Mouse (Mus musculus): Measurements from ENCODE around the gene Mrps7. TPM values are rescaled to one million over a fixed set of nuclear protein-coding genes. Genes with fewer than 3 reads are reported as not detected.
A peak's percentile ranks its signal among the peaks of the same experiment; 100 is the strongest.
"Not testable (repeated sequence)": the region's sequence is repeated elsewhere in the genome, so short reads cannot be mapped to it uniquely, and the experiment has no call there.

The Mrps7 gene
- total RNA-seq, 2 experiments from 2014 or later, result 67.0 to 69.9 TPM

GRCm38 (mm10) chr11:115642705-115643104 lies 39.0 kb downstream of the Mrps7 start:
- no peak for DNase-seq
- intact Hi-C loops (cut with DNase I), result no loop called here

GRCm38 (mm10) chr11:115643265-115643664 lies 39.5 kb downstream of the Mrps7 start:
- DNase-seq, result no peak

GRCm38 (mm10) chr11:115644308-115644707 lies 40.6 kb downstream of the Mrps7 start:
- DNase-seq, result no peak
- intact Hi-C loops (cut with DNase I), result no loop called here

More at GRCm38 (mm10) chr11:115643265-115643664, 39.5 kb downstream of the Mrps7 start:
- intact Hi-C loops (cut with DNase I), result no loop called here

GRCm38 (mm10) chr11:115645498-115645897 lies 41.8 kb downstream of the Mrps7 start:
- not testable (repeated sequence) for DNase-seq
- intact Hi-C loops (cut with DNase I), result loop anchor here (5.0 kb wide), 1 partner anchor 167 kb away; the partner anchor contains the start of genes Caskin2 and Tsen54

GRCm38 (mm10) chr11:115646439-115646838 lies 42.7 kb downstream of the Mrps7 start:
- no peak for DNase-seq
- intact Hi-C loops (cut with DNase I), result loop anchor here (5.0 kb wide), 1 partner anchor 166 kb away; the partner anchor contains the start of genes Caskin2 and Tsen54

- intact Hi-C loops (cut with DNase I), result loop anchor here (1.0 to 5.0 kb wide), 2 partner anchors 67 to 165 kb away; partner anchors contain the start of genes Caskin2 and Tsen54
- peak; percentile 68 to 78 for DNase-seq
Measured at GRCm38 (mm10) chr11:115647459-115647858, 43.7 kb downstream of the Mrps7 start.

GRCm38 (mm10) chr11:115649706-115650105 lies 46.0 kb downstream of the Mrps7 start:
- intact Hi-C loops (cut with DNase I), result loop anchor here (5.0 kb wide), 1 partner anchor 163 kb away; the partner anchor contains the start of genes Caskin2 and Tsen54
- no peak for DNase-seq

- no peak for DNase-seq
- intact Hi-C loops (cut with DNase I), result no loop called here
Measured at GRCm38 (mm10) chr11:115651680-115652079, 48.0 kb downstream of the Mrps7 start.

GRCm38 (mm10) chr11:115653194-115653593 lies 49.5 kb downstream of the Mrps7 start:
- intact Hi-C loops (cut with DNase I), result no loop called here
- DNase-seq, result no peak

- no peak for DNase-seq
- intact Hi-C loops (cut with DNase I), result no loop called here
Measured at GRCm38 (mm10) chr11:115654128-115654527, 50.4 kb downstream of the Mrps7 start.

Other genes with a start within 250 kb of the Mrps7 start
- 1 to 10 TPM; 5.2 to 6.6 TPM for gene Hid1, start 236.2 kb upstream of the Mrps7 start, total RNA-seq (2021)
- 1 to 10 TPM; 8.7 to 9.9 TPM for gene Cdr2l, start 222.0 kb upstream of the Mrps7 start, total RNA-seq (2021)
- 100 to 1,000 TPM; 128 to 140 TPM for gene Mrpl58, start 200.2 kb upstream of the Mrps7 start, total RNA-seq (2021)
- gene Atp5h, start 184.0 kb upstream of the Mrps7 start, total RNA-seq (2021), result 1,000 to 10,000 TPM; 2,066 to 2,137 TPM
- 10 to 100 TPM; 22.2 to 25.2 TPM for gene Kctd2, start 183.8 kb upstream of the Mrps7 start, total RNA-seq (2021)
- under 1 TPM in 1 of 2 experiments, not detected in 1; 0.29 TPM for gene Trim80, start 163.4 kb upstream of the Mrps7 start, total RNA-seq (2021)
- gene Slc16a5, start 141.5 kb upstream of the Mrps7 start, total RNA-seq (2021), result 1 to 10 TPM in 1 of 2 experiments, not detected in 1; 5.1 TPM
- 1 to 10 TPM; 1.3 to 1.7 TPM for gene Armc7, start 128.3 kb upstream of the Mrps7 start, total RNA-seq (2021)
- gene Nt5c, start 112.1 kb upstream of the Mrps7 start, total RNA-seq (2021), result 10 to 100 TPM; 15.2 to 17.3 TPM
- gene Jpt1, start 89.5 kb upstream of the Mrps7 start, total RNA-seq (2021), result 100 to 1,000 TPM; 159 to 196 TPM
- 100 to 1,000 TPM; 165 to 189 TPM for gene Sumo2, start 67.6 kb upstream of the Mrps7 start, total RNA-seq (2021)
- 10 to 100 TPM; 20.9 to 22.3 TPM for gene Nup85, start 39.5 kb upstream of the Mrps7 start, total RNA-seq (2021)
- 10 to 100 TPM; 17.8 to 19.0 TPM for gene Gga3, start 126 bp downstream of the Mrps7 start, total RNA-seq (2021)
- 10 to 100 TPM; 41.0 to 46.6 TPM for gene Mif4gd, start 9.0 kb downstream of the Mrps7 start, total RNA-seq (2021)
- gene Slc25a19, start 24.4 kb downstream of the Mrps7 start, total RNA-seq (2021), result 10 to 100 TPM; 42.2 to 43.0 TPM
- 100 to 1,000 TPM; 113 to 120 TPM for gene Grb2, start 104.7 kb downstream of the Mrps7 start, total RNA-seq (2021)
- gene Tmem94, start 161.5 kb downstream of the Mrps7 start, total RNA-seq (2021), result 100 to 1,000 TPM; 103 to 111 TPM
- gene Caskin2, start 209.7 kb downstream of the Mrps7 start, total RNA-seq (2021), result 10 to 100 TPM; 54.0 to 54.9 TPM
- gene Tsen54, start 210.8 kb downstream of the Mrps7 start, total RNA-seq (2021), result 10 to 100 TPM in 1 of 2 experiments, 1 to 10 TPM in 1; 8.7 to 12.1 TPM
- 10 to 100 TPM; 15.0 to 18.2 TPM for gene Llgl2, start 220.1 kb downstream of the Mrps7 start, total RNA-seq (2021)

All from heart, postnatal 14 days (tissue).